Mouse (Mus musculus): ENCODE measurements around the gene Insig1.

Insig1 gene

GRCm38 (mm10) chr5:28070828-28071455, at the start of gene Insig1:
Gene Insig1, plus strand, starts transcription at chr5:28071363.
- DNase-seq, result peak; percentile 99

GRCm38 (mm10) chr5:28023452-28023851, 47.7 kb upstream of the Insig1 start:
- DNase-seq, result no peak

- DNase-seq, result peak; percentile 10
Measured at GRCm38 (mm10) chr5:28031577-28032236, 39.5 kb upstream of the Insig1 start.

GRCm38 (mm10) chr5:28032866-28033265, 38.3 kb upstream of the Insig1 start:
- no peak for DNase-seq

GRCm38 (mm10) chr5:28033281-28033680, 37.9 kb upstream of the Insig1 start:
- no peak for DNase-seq

- DNase-seq, result no peak
Measured at GRCm38 (mm10) chr5:28033826-28034225, 37.3 kb upstream of the Insig1 start.

GRCm38 (mm10) chr5:28036011-28036410, 35.2 kb upstream of the Insig1 start:
- no peak for DNase-seq

- DNase-seq, result no peak
Measured at GRCm38 (mm10) chr5:28036518-28036917, 34.6 kb upstream of the Insig1 start.

- peak; percentile 76 for DNase-seq
Measured at GRCm38 (mm10) chr5:28037172-28037591, 34.0 kb upstream of the Insig1 start.

GRCm38 (mm10) chr5:28037639-28038038, 33.5 kb upstream of the Insig1 start:
- peak; percentile 19 for DNase-seq

- DNase-seq, result peak; percentile 92
Measured at GRCm38 (mm10) chr5:28038115-28038514, 33.0 kb upstream of the Insig1 start.

- peak; percentile 66 for DNase-seq
Measured at GRCm38 (mm10) chr5:28039746-28040655, 31.2 kb upstream of the Insig1 start.

- peak; percentile 14 for DNase-seq
Measured at GRCm38 (mm10) chr5:28040726-28041125, 30.4 kb upstream of the Insig1 start.

GRCm38 (mm10) chr5:28042021-28042420, 29.1 kb upstream of the Insig1 start:
- DNase-seq, result no peak

- no peak for DNase-seq
Measured at GRCm38 (mm10) chr5:28042779-28043178, 28.4 kb upstream of the Insig1 start.

- DNase-seq, result no peak
Measured at GRCm38 (mm10) chr5:28043386-28043785, 27.8 kb upstream of the Insig1 start.

GRCm38 (mm10) chr5:28046966-28047365, 24.2 kb upstream of the Insig1 start:
- no peak for DNase-seq

- DNase-seq, result no peak
Measured at GRCm38 (mm10) chr5:28047961-28048360, 23.2 kb upstream of the Insig1 start.

GRCm38 (mm10) chr5:28055450-28055849, 15.7 kb upstream of the Insig1 start:
- peak; percentile 94 for DNase-seq

GRCm38 (mm10) chr5:28056877-28057276, 14.3 kb upstream of the Insig1 start:
- DNase-seq, result no peak

- DNase-seq, result no peak
Measured at GRCm38 (mm10) chr5:28060506-28060905, 10.7 kb upstream of the Insig1 start.

- no peak for DNase-seq
Measured at GRCm38 (mm10) chr5:28061011-28061410, 10.2 kb upstream of the Insig1 start.

GRCm38 (mm10) chr5:28063989-28064624, 7.1 kb upstream of the Insig1 start:
- DNase-seq, result no peak

Measured in kidney, adult 9 months (tissue).